Mouse (Mus musculus) adrenal gland, postnatal 10 days (tissue): ENCODE measurements around the gene Ajap1. TPM values are rescaled to one million over a fixed set of nuclear protein-coding genes. Genes with fewer than 3 reads are reported as not detected.

Experiments
- DNase-seq: peaks from one replicate; pipeline ENCODE4 v3.0.0; 2021; ENCODE audit warnings: mixed read lengths
- long read RNA-seq, 2 experiments: library from polyadenylated mRNA; stranded (forward); transcript quantifications; one replicate each; pipeline ENCODE4 v2.0.0; 2021
- total RNA-seq, 2 experiments: library from RNA; stranded (reverse); gene quantifications; 2 replicates each; pipeline ENCODE4 v1.2.3; 2021

Gene Ajap1
- total RNA-seq = 1 to 10 TPM; 4.9 to 8.5 TPM
- long read RNA-seq, experiment 1, transcript Ajap1-201 (6 exons, 3,048 nt) = major isoform, 15 of 20 reads
- long read RNA-seq, experiment 1, partial matches to known transcripts = 3 of 20 reads
- long read RNA-seq, experiment 1, other reads (novel, unspliced or antisense) = 2 of 20 reads
- long read RNA-seq, experiment 2, transcript Ajap1-201 (6 exons, 3,048 nt) = major isoform, 14 of 15 reads
- long read RNA-seq, experiment 2, partial matches to known transcripts = 0 of 15 reads
- long read RNA-seq, experiment 2, other reads (novel, unspliced or antisense) = 1 of 15 reads

- DNase-seq = peak; percentile 55
These were observed at the start of gene Ajap1 for GRCm38 (mm10) chr4:153482459-153483338. Gene Ajap1 (minus strand): TSS chr4:153482811.

DNA sequence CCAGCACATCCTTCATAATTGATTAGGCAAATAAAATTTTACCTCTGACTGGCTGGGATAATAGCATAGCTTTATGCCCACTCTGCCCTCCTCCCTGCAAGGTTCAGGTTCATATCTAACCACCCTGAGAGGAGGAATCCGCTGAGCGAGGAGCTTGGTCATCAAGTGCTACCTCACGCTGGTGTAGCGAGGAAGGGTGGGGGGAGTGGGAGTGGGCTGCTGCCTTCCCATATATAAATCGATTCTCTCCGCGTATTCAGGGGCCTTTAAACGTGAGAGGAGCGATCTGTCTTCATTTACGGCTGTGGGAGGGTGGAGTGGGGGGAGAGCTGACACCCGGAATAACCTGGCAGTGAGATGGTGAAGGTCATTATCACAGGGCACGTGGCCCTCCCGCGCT is 47.9 kb upstream of the Ajap1 start:
- DNase-seq = no peak

DNA sequence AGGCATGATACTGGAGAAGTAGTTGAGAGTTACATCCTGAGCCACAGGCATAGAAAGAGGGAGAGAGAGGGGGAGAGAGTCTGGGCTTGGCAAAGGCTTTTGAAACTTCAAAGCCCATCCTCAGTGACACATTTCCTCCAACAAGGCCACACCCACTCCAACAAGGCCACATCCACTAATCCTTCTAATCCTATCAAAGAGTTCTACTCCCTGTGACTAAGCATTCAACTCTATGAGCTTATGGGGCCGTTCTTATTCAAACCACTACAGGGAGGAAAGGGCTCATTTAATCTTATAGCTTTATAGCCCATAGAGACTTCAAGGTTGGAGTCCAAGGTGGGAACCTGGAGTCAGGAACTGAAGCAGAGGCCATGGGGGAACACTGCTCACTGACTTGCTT is 39.0 kb upstream of the Ajap1 start:
- DNase-seq = no peak

GRCm38 (mm10) chr4:153519888-153520287 is 37.3 kb upstream of the Ajap1 start:
- no peak for DNase-seq

DNA sequence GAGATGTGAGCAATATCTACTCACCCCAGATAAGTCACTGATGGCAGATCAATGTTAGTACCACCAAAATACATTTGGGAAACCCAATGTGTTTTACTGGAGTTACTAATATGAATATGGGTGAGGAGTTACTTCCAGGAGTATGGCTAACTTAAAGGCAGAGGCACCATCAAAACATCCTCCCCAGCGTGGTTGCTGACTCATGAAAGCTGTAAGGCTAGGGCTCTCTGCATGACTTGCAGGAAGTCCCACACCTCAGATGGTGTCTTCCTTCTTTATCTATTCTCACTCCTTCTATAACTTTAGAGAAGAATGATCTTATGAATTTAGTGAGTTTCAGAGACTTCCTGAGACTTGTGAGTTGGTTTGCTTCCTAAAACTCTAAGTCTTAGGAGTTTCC is 36.7 kb upstream of the Ajap1 start:
- no peak for DNase-seq

DNA sequence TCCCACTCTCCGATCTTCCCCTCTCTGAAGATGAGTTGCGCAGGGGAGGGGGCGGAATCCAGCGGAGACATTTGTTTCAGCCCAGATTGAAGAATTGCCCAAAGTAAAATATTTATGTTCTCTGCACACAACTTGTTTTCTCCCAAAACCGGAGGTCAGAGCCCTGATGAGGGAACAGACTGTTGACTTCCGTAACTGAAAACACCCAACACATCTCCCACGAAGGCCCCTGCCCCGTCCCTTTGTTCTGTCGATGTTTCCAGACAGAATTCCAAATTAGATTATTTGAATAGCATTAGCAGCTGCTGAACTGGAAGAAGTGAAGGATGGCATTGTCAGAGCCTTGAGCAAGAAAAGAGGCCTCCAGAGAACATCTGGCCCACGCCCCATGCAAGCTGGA is 33.2 kb upstream of the Ajap1 start:
- no peak for DNase-seq

- DNase-seq = peak; percentile 29
These were observed 31.5 kb upstream of the Ajap1 start for GRCm38 (mm10) chr4:153514071-153514470.

DNA sequence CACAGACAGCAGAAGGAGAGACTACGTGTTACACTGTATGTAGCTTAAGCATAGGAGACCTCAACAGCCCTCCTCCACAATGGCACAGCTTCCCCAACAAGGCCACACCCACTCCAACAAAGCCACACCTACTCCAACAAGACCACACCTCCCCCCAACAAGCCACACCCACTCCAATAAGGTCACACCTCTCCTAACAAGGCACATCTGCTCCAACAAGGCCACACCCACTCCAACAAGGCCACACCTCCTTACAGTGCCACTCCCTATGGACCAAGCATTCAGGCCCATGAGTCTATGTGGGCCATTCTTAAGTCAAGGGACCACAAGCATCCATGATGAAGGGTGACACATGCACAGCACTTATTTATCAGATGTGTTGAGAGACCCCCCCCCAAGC is 28.9 kb upstream of the Ajap1 start:
- no peak for DNase-seq

DNA sequence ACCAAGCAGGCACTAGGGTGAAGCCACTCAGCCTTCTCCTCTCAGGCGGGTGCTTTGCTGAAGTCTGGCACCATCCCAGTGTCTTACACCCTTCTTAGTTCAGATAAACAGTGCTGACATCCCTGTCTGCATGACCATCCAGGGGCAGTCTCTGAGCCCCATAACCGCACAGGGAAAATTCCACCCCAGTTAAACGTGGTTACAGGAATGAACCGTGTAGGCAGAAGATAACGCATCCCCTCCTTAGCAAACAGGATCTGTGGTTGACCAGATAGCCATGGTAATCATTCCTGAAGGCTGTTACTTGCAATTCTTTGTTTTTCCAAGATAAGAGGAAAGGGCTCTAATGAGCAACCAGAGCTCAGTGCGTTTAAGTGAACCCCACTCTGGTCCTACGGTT is 19.3 kb upstream of the Ajap1 start:
- DNase-seq = no peak

GRCm38 (mm10) chr4:153492444-153492843 is 9.8 kb upstream of the Ajap1 start:
- no peak for DNase-seq

DNA sequence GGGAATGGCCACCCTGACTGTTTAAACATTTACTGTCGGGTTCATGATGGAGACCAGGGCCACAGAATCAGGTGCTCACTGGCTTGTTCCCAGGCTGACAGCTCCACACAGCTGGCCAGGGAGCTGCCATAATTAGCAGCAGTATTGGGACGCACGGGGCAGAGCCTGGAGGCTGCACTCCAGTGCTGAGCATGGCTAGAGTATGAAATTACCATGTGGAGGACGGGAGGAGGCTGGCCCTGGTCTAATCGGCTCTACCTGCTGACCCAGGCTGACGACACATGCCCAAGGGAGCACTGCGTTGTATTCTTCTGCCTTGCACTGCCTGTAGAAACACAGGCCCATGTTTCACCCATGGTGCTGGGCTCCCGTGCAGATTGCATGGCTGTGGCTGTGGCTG is 6.5 kb upstream of the Ajap1 start:
- no peak for DNase-seq

DNA sequence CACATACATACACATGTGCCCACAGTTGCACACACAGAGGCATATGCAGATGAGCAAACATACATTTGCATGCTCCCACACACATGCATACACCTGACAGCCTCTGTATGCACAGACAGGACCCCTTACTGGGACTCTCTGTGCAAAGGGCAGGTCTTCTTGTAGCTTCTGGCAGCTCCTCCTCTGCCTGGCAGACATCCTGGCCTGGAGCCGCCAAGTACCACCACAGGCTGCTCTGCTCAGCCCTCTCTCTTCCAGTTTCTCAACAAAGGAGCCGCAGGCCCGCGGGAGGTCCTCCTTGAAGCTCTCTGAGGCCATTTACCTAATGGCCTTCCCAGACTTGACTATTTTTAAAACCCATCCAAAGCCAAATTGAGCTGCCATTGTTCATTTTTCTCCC is 3.3 kb upstream of the Ajap1 start:
- DNase-seq = no peak

DNA sequence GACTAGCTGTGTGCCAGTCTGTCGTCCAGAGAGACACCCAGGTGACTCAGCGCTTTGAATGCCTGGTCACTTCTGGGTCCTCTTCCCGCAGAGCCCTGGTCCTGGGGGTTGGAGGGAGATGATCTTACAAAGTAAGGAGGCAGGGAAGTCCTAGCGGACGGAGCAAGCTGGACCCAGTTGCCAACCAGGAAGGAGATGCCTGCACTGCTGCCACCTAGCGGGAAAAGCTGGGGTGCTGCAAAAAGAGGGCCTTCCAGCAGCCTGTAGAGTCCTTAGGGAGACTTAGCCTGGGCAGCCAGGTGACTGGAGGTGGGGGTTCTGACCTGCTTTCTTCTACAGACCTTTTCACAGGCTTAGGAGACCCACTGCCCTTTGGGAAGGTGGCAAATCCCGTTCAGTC is 1.8 kb upstream of the Ajap1 start:
- DNase-seq = peak; percentile 87

DNA sequence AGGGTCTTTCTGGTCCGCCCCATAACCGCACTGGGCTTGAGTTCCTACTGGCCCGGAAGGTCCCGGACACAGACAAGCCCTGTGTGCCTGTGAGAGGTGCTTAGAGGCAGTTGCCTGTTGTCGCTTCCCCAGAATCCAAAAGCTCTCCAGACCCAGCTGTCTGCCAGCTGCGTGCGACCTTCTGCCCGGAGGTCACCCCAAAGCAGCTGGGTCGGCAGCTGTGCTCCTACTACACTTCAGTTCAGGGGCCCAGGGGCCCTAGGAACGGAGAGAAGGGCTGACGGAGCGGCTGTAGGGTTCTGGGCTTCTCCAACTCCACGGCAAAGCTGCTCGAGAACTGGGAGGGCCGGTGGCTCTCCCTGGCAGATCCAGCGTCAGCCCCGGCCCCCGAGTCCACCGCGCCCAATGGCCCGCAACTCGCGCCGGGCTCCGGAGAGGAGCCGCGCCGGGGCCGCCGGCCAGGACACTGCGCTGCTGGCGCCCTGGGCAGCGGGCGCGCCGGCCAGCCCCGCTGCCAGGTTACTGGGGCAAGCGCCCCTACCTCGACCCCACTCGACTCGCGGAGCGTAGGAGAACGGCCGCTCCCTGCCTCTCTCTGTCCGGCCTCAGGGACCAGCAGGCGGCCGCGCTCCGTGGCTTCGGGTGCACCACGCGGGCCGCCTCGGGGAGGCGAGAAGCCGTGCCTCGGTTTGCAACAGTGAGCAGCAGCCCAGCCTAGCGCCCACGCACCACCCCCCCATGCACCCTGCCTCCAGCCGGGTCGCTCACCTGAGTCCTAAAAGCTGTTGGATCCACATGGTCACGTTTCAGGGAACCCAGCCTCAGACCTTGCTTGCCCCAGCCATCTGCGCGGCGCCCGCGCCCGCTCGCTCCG is 1.0 kb downstream of the Ajap1 start:
- peak; percentile 20 for DNase-seq

- peak; percentile 58 for DNase-seq
These were observed 1.9 kb downstream of the Ajap1 start for GRCm38 (mm10) chr4:153480551-153481262.

DNA sequence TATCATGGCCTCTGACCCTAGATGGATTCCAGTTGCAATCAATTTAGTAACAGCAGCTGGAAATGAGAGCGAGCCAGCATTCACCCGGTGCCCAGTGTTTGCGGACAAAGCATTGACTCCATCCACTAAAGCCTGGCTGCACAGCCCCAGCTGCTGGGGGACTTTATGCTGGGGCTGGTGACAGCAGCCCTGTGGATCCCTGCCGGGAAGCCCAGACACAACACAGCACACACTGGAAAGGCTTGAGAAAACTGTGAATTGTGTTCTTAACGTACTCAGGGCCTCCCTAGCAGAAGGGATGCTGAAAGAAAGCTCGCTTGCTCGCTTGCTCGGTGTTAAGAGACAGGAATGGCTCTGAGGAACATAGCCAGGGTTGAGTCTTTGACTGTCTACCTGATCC is 3.5 kb downstream of the Ajap1 start:
- DNase-seq = no peak

DNA sequence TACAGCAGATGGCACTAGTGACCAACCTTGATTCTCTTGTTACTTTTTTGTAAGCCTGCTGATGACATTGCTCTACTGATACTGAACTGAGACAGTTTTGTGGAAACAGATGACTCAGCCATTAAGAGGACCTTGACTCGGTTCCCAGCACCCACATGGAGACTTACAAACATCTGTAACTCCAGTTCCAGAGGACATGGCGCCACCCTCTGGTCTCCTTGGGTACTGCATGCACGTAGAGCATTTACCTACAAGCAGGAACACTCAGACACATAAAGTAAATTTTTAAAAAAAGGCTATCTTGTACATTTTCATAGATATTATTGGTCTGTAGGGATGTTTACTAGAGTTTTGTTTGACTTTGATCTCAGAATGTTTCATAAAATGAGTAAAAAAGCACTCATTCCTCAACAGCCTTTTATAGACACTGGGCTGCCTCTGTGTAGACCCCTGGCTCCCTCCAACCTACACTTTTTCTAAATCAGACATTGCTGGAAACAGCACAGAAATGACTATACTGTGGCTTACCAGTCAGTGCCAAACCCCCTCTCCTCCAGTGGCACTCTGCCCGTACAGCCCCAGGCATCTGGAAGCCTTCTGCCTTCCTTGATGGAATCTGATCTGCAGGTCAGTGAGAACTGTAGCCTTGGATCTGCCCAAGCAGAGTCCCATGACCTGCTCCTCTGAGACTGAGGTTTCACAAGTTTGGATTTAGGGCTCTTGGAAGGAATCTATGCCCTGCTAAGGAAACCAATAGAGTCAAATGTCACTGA is 8.9 kb downstream of the Ajap1 start:
- no peak for DNase-seq

DNA sequence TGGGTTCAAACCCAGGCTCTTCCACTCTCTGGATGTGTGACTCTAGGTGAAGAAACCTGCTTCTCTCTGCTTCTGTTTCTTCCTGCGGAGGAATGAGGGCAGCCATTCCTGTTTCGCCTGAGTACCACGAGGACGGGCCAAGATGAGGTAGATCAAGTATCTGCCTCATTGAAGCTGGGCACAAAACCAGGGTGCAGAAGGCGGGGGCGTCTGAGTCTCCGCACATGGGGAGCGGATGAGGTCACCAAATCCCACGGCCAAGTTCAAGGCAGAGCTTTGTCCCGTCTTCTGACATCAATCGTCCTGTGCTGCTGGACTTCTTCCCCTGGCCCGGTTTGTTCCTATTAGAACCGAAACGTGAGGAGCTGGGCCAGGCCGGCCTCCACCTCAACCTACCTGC is 12.9 kb downstream of the Ajap1 start:
- DNase-seq = no peak

GRCm38 (mm10) chr4:153459934-153460333 is 22.7 kb downstream of the Ajap1 start:
- no peak for DNase-seq

GRCm38 (mm10) chr4:153459503-153459902 is 23.1 kb downstream of the Ajap1 start:
- DNase-seq = no peak

GRCm38 (mm10) chr4:153458821-153459220 is 23.8 kb downstream of the Ajap1 start:
- DNase-seq = no peak
